In genomic region chr6:60201548-60201947, GRCm38 (mm10) we compare ENCODE assay signal across 9 mouse cellular contexts.
DNase-seq lines count a peak whose midpoint lies in the region; ATAC-seq and TF ChIP-seq lines count a peak whose summit lies in the region.
"Had no signal": no experiment of that assay in that cellular context is flagged by ENCODE, and none has a peak within 500 bp of the region (broad histone marks: within the 10 kb centered on the region; RNA-seq: fewer than 3 reads in every experiment).

No protein-coding gene starts in this region.

- 77% methylated on average over 10 of the region's 10 CpGs for WGBS in forebrain, embryonic 10.5 days
- 79% methylated on average over 10 of the region's 10 CpGs for WGBS in forebrain, embryonic 12.5 days
- 74% methylated on average over 10 of the region's 10 CpGs for WGBS in stomach, postnatal 0 days

- ATAC-seq in forebrain, embryonic 12.5 days (ENCODE audit: low FRiP score): no peak
- no peak for ATAC-seq in stomach, postnatal 0 days (ENCODE audit: low FRiP score, low TSS enrichment)

- peak; percentile 70 for TF ChIP-seq CTCF in stomach, postnatal 0 days (IDR thresholded peaks at IDR 0.05; ENCODE audit: low read depth)

- H3K4me1 ChIP-seq in forebrain, embryonic 10.5 days: no peaks in the 10 kb centered on the region
- H3K4me1 ChIP-seq in forebrain, embryonic 12.5 days: no peaks in the 10 kb centered on the region
- H3K4me1 ChIP-seq in stomach, postnatal 0 days (replicated peaks; ENCODE audit: control insufficient read depth, insufficient read depth): no peaks in the 10 kb centered on the region
- H3K4me1 ChIP-seq: hindbrain, embryonic 15.5 days had no signal

- DNase-seq in forebrain, embryonic 10.5 days (ENCODE audit: extremely low spot score, low spot score): peak; percentile 30
- DNase-seq in right cerebral cortex, adult 18-20 months: peak; percentile 8
- DNase-seq in right cerebral cortex, postnatal 25 days: no peak
- peak; percentile 20 for DNase-seq in embryo, embryonic 11.5 days (ENCODE audit: low read depth, low spot score)
- peak; percentile 12 for DNase-seq in layer of hippocampus, adult 9-10 months (ENCODE audit: low spot score)
- peak; percentile 24 for DNase-seq in stomach, postnatal 0 days (ENCODE audit: low spot score)
- no peak for DNase-seq in ovary, adult 18-20 months (ENCODE audit: low spot score)

- TF ChIP-seq EP300 in stomach, postnatal 0 days (optimal IDR thresholded peaks at IDR 0.05): no peak

- no peak overlapping the region for H3K27ac ChIP-seq in forebrain, embryonic 10.5 days
- H3K27ac ChIP-seq in forebrain, embryonic 12.5 days: no peak overlapping the region
- H3K27ac ChIP-seq in stomach, postnatal 0 days (replicated peaks): no peak overlapping the region
- H3K27ac ChIP-seq: hindbrain, embryonic 15.5 days had no signal

- no peaks in the 10 kb centered on the region for H3K36me3 ChIP-seq in forebrain, embryonic 10.5 days (replicated peaks)
- H3K36me3 ChIP-seq in forebrain, embryonic 12.5 days (replicated peaks): no peaks in the 10 kb centered on the region
- H3K36me3 ChIP-seq in stomach, postnatal 0 days (ENCODE audit: control insufficient read depth, insufficient read depth, low read length): no peaks in the 10 kb centered on the region
- H3K36me3 ChIP-seq: hindbrain, embryonic 15.5 days had no signal

- H3K4me3 ChIP-seq in forebrain, embryonic 10.5 days: no peak overlapping the region
- no peak overlapping the region for H3K4me3 ChIP-seq in forebrain, embryonic 12.5 days (replicated peaks)
- no peak overlapping the region for H3K4me3 ChIP-seq in stomach, postnatal 0 days (ENCODE audit: low read depth, low read length)
- H3K4me3 ChIP-seq: hindbrain, embryonic 15.5 days had no signal

- H3K9me3 ChIP-seq in forebrain, embryonic 10.5 days: peaks cover 30% of the 10 kb centered on the region; the same call in 1 of the 2 replicates
- H3K9me3 ChIP-seq in forebrain, embryonic 12.5 days: 0 out of 2 replicates have a peak, but pooled peaks cover 2% of the 10 kb centered on the region
- no peaks in the 10 kb centered on the region for H3K9me3 ChIP-seq in stomach, postnatal 0 days (ENCODE audit: control insufficient read depth, low read length)
- H3K9me3 ChIP-seq: hindbrain, embryonic 15.5 days had no signal

- no peaks in the 10 kb centered on the region for H3K27me3 ChIP-seq in forebrain, embryonic 10.5 days (ENCODE audit: poor library complexity, severe bottlenecking)
- H3K27me3 ChIP-seq in forebrain, embryonic 12.5 days: no peaks in the 10 kb centered on the region
- H3K27me3 ChIP-seq in stomach, postnatal 0 days (ENCODE audit: control insufficient read depth, insufficient read depth, low read length): no peaks in the 10 kb centered on the region
- H3K27me3 ChIP-seq: hindbrain, embryonic 15.5 days had no signal

- H3K4me2 ChIP-seq in forebrain, embryonic 12.5 days: no peak overlapping the region
- no peak overlapping the region for H3K4me2 ChIP-seq in stomach, postnatal 0 days (replicated peaks; ENCODE audit: low read depth)
- H3K4me2 ChIP-seq: hindbrain, embryonic 15.5 days had no signal

- H3K9ac ChIP-seq in forebrain, embryonic 12.5 days: no peak overlapping the region
- no peak overlapping the region for H3K9ac ChIP-seq in stomach, postnatal 0 days (ENCODE audit: low read length)
- H3K9ac ChIP-seq: hindbrain, embryonic 15.5 days had no signal

Comparison
In these comparisons a context has a peak if more than half of its experiments do, and no peak if none do; other contexts are left out.
1. DNase-seq: peak in forebrain, embryonic 10.5 days (single experiment), right cerebral cortex, adult 18-20 months (single experiment), embryo, embryonic 11.5 days (single experiment), layer of hippocampus, adult 9-10 months (single experiment) and stomach, postnatal 0 days (single experiment); none in right cerebral cortex, postnatal 25 days (single experiment) and ovary, adult 18-20 months (single experiment).